Mouse (Mus musculus) heart, embryonic 11.5 days (tissue): ENCODE measurements around the gene Atxn1. TPM values are rescaled to one million over a fixed set of nuclear protein-coding genes. Genes with fewer than 3 reads are reported as not detected.
A peak's percentile ranks its signal among the peaks of the same experiment; 100 is the strongest.

Source experiments
- ATAC-seq: fragments of 200-750 bp; cut with Nextera tagmentation; replicated peaks from 2 replicates; pipeline ENCODE4 v1.8.0; 2017; ENCODE audit warnings: moderate library complexity; ENCODE audit not compliant: insufficient number of reproducible peaks, low FRiP score, low TSS enrichment
- H3K27ac ChIP-seq: fragments of 300-500 bp; sonication (generic); 2 replicates; pipeline ENCODE4 v1.5.1; 2014; ENCODE audit warnings: mild to moderate bottlenecking, low read depth, low read length
- H3K27me3 ChIP-seq: fragments of 300-500 bp; sonication (generic); 2 replicates; pipeline ENCODE4 v1.6.1; 2014; ENCODE audit warnings: mild to moderate bottlenecking, low read length, mixed read lengths; ENCODE audit not compliant: control insufficient read depth, insufficient read depth
- H3K36me3 ChIP-seq: fragments of 300-500 bp; sonication (generic); 2 replicates; pipeline ENCODE4 v1.6.1; 2014; ENCODE audit warnings: mild to moderate bottlenecking, low read length, moderate library complexity, mixed read lengths; ENCODE audit not compliant: control insufficient read depth, insufficient read depth
- H3K4me1 ChIP-seq: fragments of 300-500 bp; sonication (generic); 2 replicates; pipeline ENCODE4 v1.6.1; 2014; ENCODE audit warnings: low read length; ENCODE audit not compliant: control insufficient read depth, insufficient read depth
- H3K4me2 ChIP-seq: fragments of 300-500 bp; sonication (generic); 2 replicates; pipeline ENCODE4 v1.6.1; 2014; ENCODE audit warnings: mild to moderate bottlenecking, moderate library complexity
- H3K4me3 ChIP-seq: fragments of 300-500 bp; sonication (generic); 2 replicates; pipeline ENCODE4 v1.5.1; 2014; ENCODE audit warnings: low read depth, low read length
- H3K9ac ChIP-seq: fragments of 300-500 bp; sonication (generic); 2 replicates; pipeline ENCODE4 v1.6.1; 2014; ENCODE audit warnings: mild to moderate bottlenecking, low read depth, low read length, moderate library complexity
- H3K9me3 ChIP-seq: fragments of 300-500 bp; sonication (generic); replicated peaks from 2 replicates; pipeline ENCODE4 v1.6.1; 2016; ENCODE audit warnings: low read length; ENCODE audit not compliant: control insufficient read depth
- WGBS: fragments of 180-500 bp; shearing (Covaris S2); extraction: QIAGEN DNeasy Blood & Tissue Kit; methylation state at CpG from one replicate; pipeline ENCODE4 v1.1.7; 2014; ENCODE audit not compliant: insufficient replicate concordance; 5-methylcytosine and 5-hydroxymethylcytosine counted together
- polyA plus RNA-seq: library from polyadenylated mRNA; unstranded; fragments of >200 nt; fragmentation: Nextera tagmentation; extraction: Ambion mirVana; gene quantifications from 2 replicates; pipeline ENCODE4 v1.2.1, GENCODE M21; 2014

Gene Atxn1
- polyA plus RNA-seq, 1 experiment from 2014 or later = 6.4 TPM

GRCm38 (mm10) chr13:45512531-45512930, 452.3 kb downstream of the Atxn1 start:
- H3K4me1 ChIP-seq = peaks cover 71% of the 10 kb centered on the region
- H3K36me3 ChIP-seq = no peaks in the 10 kb centered on the region
- H3K9me3 ChIP-seq = no peaks in the 10 kb centered on the region
- H3K4me2 ChIP-seq = peak overlapping the region; percentile 89
- ATAC-seq = no peak
- peak overlapping the region; percentile 24; the same call in 1 of the 2 replicates for H3K9ac ChIP-seq
- H3K4me3 ChIP-seq = no peak overlapping the region
- 70% methylated on average over 8 of the region's 8 CpGs for WGBS
- H3K27ac ChIP-seq = peak overlapping the region; percentile 52
- no peaks in the 10 kb centered on the region for H3K27me3 ChIP-seq

- Histone ChIP-seq H3K9me3 (no peaks in the 10 kb centered on the region), H3K9ac (peak overlapping the region; percentile 8; the same call in 1 of the 2 replicates), H3K4me2 (peak overlapping the region; percentile 89), H3K4me1 (peaks cover 68% of the 10 kb centered on the region), H3K4me3 (no peak overlapping the region), H3K36me3 (no peaks in the 10 kb centered on the region), H3K27me3 (no peaks in the 10 kb centered on the region), H3K27ac (peak overlapping the region; percentile 58)
- ATAC-seq = 0 out of 2 replicates have a peak, but pooled peaks have one; percentile 15
- 77% methylated on average over 6 of the region's 6 CpGs for WGBS
Observed at GRCm38 (mm10) chr13:45511706-45512435, 452.9 kb downstream of the Atxn1 start.

- H3K9ac ChIP-seq = peak overlapping the region; percentile 4
- H3K27me3 ChIP-seq = no peaks in the 10 kb centered on the region
- no peak overlapping the region for H3K27ac ChIP-seq
- H3K36me3 ChIP-seq = no peaks in the 10 kb centered on the region
- no peaks in the 10 kb centered on the region for H3K9me3 ChIP-seq
- peak overlapping the region; percentile 75 for H3K4me3 ChIP-seq
- WGBS = 69% methylated on average over 6 of the region's 6 CpGs
- ATAC-seq = no peak
- peaks cover 50% of the 10 kb centered on the region for H3K4me1 ChIP-seq
- peak overlapping the region; percentile 89 for H3K4me2 ChIP-seq
Observed at GRCm38 (mm10) chr13:45509366-45509765, 455.4 kb downstream of the Atxn1 start.

GRCm38 (mm10) chr13:45508495-45508894, 456.3 kb downstream of the Atxn1 start:
- no peak for ATAC-seq
- 4% methylated on average over 8 of the region's 8 CpGs for WGBS
- Histone ChIP-seq H3K4me3 (peak overlapping the region; percentile 75), H3K4me2 (peak overlapping the region; percentile 89), H3K36me3 (no peaks in the 10 kb centered on the region), H3K9ac (peak overlapping the region; percentile 91), H3K27me3 (no peaks in the 10 kb centered on the region), H3K9me3 (no peaks in the 10 kb centered on the region), H3K27ac (peak overlapping the region; percentile 94), H3K4me1 (peaks cover 42% of the 10 kb centered on the region)

GRCm38 (mm10) chr13:45507274-45508229, 457.3 kb downstream of the Atxn1 start, which contains the start of gene Gmpr:
Gene Gmpr, plus strand, starts transcription at chr13:45507444.
- H3K36me3 ChIP-seq = no peaks in the 10 kb centered on the region
- no peaks in the 10 kb centered on the region for H3K27me3 ChIP-seq
- peak within 1 kb of the TSS; percentile 89 for H3K4me2 ChIP-seq
- H3K4me1 ChIP-seq = peaks cover 32% of the 10 kb centered on the region
- WGBS = under 1% methylated on average over 63 of the region's 63 CpGs
- peak within 1 kb of the TSS; percentile 91 for H3K9ac ChIP-seq
- H3K27ac ChIP-seq = peak within 1 kb of the TSS; percentile 94
- peak; percentile 79 for ATAC-seq
- H3K9me3 ChIP-seq = no peaks in the 10 kb centered on the region
- peak within 1 kb of the TSS; percentile 75 for H3K4me3 ChIP-seq

- H3K9me3 ChIP-seq = no peaks in the 10 kb centered on the region
- no peak overlapping the region for H3K4me3 ChIP-seq
- no peak overlapping the region for H3K27ac ChIP-seq
- H3K4me1 ChIP-seq = peaks cover 13% of the 10 kb centered on the region; the same call in 1 of the 2 replicates
- H3K9ac ChIP-seq = no peak overlapping the region
- no peaks in the 10 kb centered on the region for H3K27me3 ChIP-seq
- H3K36me3 ChIP-seq = no peaks in the 10 kb centered on the region
- no peak for ATAC-seq
- no peak overlapping the region for H3K4me2 ChIP-seq
- 89% methylated on average over 3 of the region's 3 CpGs for whole genome bisulfite sequencing
Observed at GRCm38 (mm10) chr13:45505546-45505945, 459.3 kb downstream of the Atxn1 start.

- H3K4me3 ChIP-seq = no peak overlapping the region
- H3K36me3 ChIP-seq = no peaks in the 10 kb centered on the region
- no peak for ATAC-seq
- no peak overlapping the region for H3K4me2 ChIP-seq
- H3K27ac ChIP-seq = no peak overlapping the region
- no peak overlapping the region for H3K9ac ChIP-seq
- 74% methylated on average over 5 of the region's 5 CpGs for WGBS
- H3K9me3 ChIP-seq = 0 out of 2 replicates have a peak, but pooled peaks cover 3% of the 10 kb centered on the region
- no peaks in the 10 kb centered on the region for H3K4me1 ChIP-seq
- H3K27me3 ChIP-seq = no peaks in the 10 kb centered on the region
Observed at GRCm38 (mm10) chr13:45502791-45503190, 462.0 kb downstream of the Atxn1 start.

- H3K36me3 ChIP-seq = no peaks in the 10 kb centered on the region
- no peaks in the 10 kb centered on the region for H3K27me3 ChIP-seq
- 0 out of 2 replicates have a peak, but pooled peaks cover 3% of the 10 kb centered on the region for H3K9me3 ChIP-seq
- no peak overlapping the region for H3K4me3 ChIP-seq
- no peak overlapping the region for H3K4me2 ChIP-seq
- no peak overlapping the region for H3K27ac ChIP-seq
- no peak overlapping the region for H3K9ac ChIP-seq
- no peaks in the 10 kb centered on the region for H3K4me1 ChIP-seq
- no peak for ATAC-seq
- WGBS = 79% methylated on average over 3 of the region's 3 CpGs
Observed at GRCm38 (mm10) chr13:45499906-45500305, 464.9 kb downstream of the Atxn1 start.
